Mouse (Mus musculus): Measurements from ENCODE around the gene Gypa. TPM values are rescaled to one million over a fixed set of nuclear protein-coding genes. Genes with fewer than 3 reads are reported as not detected.

The Gypa gene
- total and polyA plus RNA-seq, 3 experiments = 15.9 to 19.8 TPM; not detected in 1

DNA sequence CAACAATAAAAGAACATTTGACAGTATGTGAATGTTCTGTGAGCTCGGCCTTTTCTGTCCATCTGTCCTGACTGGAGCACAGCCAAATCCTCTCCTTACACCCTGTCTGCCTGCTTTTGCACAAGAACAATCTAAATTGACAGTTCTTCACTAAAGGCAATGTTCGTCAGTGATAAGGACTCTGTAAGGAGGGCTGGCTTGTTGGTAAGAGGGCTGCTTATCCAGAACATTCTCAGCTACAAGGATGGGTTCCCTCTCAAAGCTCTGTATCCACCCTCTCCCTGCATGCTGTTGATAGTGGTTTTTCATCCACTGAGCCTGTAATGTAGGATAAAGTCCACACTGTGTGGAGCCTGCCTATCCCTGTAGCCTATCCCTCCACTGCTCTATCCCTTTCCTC lies 6.7 kb downstream of the Gypa start (continued):
- TF ChIP-seq NRF1 (IDR thresholded peaks at IDR 0.05; ENCODE audit: insufficient read depth, low read depth, low read length, poor library complexity, severe bottlenecking) (no peak), SIN3A (IDR thresholded peaks at IDR 0.05; ENCODE audit: low read length) (0 out of 2 replicates have a peak, but pooled peaks have one; percentile 34), CTCF (IDR thresholded peaks at IDR 0.05 in 2 of 3, conservative IDR thresholded peaks at IDR 0.05 in 1 of 3; ENCODE audit: control insufficient read depth in 1 of 3, insufficient read depth in 1 of 3, low read depth in 2 of 3, low read length in 3 of 3, poor library complexity in 1 of 3, severe bottlenecking in 1 of 3) (no peak), MAX (IDR thresholded peaks at IDR 0.05; ENCODE audit: low read length) (no peak)

DNA sequence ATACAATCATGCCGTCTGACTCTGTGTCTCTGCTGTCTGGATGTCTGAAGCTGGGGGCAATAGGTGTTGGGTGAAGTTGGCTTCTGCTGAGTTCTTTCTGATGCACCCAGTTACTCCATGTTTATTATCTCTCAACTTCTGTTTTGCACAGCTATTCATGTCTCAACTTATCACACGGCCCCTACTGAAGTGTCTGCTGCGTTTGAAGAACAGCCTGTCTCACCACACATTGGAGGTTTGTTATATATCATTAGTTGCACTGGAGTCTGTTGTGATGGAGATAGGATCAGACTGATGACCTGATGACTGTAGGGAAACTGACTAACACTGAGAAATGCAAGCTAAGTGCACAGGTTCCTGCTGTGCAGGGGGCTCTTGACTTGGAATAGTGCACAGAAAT lies 7.2 kb downstream of the Gypa start:
- no peak for TF ChIP-seq CTCF (IDR thresholded peaks at IDR 0.05 in 2 of 3, conservative IDR thresholded peaks at IDR 0.05 in 1 of 3; ENCODE audit: control insufficient read depth in 1 of 3, insufficient read depth in 1 of 3, low read depth in 2 of 3, low read length in 3 of 3, poor library complexity in 1 of 3, severe bottlenecking in 1 of 3)
- TF ChIP-seq SMC3 (IDR thresholded peaks at IDR 0.05; ENCODE audit: low read depth, low read length) = no peak
- 0 out of 2 replicates have a peak, but pooled peaks have one; percentile 17 for TF ChIP-seq BHLHE40 (IDR thresholded peaks at IDR 0.05; ENCODE audit: borderline replicate concordance, low read depth, low read length)
- no peak for TF ChIP-seq HCFC1 (IDR thresholded peaks at IDR 0.05; ENCODE audit: low read depth, low read length)
- TF ChIP-seq MAX (IDR thresholded peaks at IDR 0.05; ENCODE audit: low read length) = 0 out of 2 replicates have a peak, but pooled peaks have one; percentile 21
- TF ChIP-seq EP300 (IDR thresholded peaks at IDR 0.05; ENCODE audit: low read depth in 1 of 2, low read length in 2 of 2) = peak; percentile 49 to 72; a peak in 3 of 4 replicates
- no peak for TF ChIP-seq GABPA (IDR thresholded peaks at IDR 0.05; ENCODE audit: low read depth, low read length)
- TF ChIP-seq NRF1 (IDR thresholded peaks at IDR 0.05; ENCODE audit: insufficient read depth, low read depth, low read length, poor library complexity, severe bottlenecking) = no peak
- TF ChIP-seq SIN3A (IDR thresholded peaks at IDR 0.05; ENCODE audit: low read length) = 0 out of 2 replicates have a peak, but pooled peaks have one; percentile 4
- TF ChIP-seq GATA1 (IDR thresholded peaks at IDR 0.05; ENCODE audit: low read depth, low read length) = peak; percentile 62
- TF ChIP-seq ETS1 (IDR thresholded peaks at IDR 0.05; ENCODE audit: low read depth, low read length) = peak; percentile 76
- TF ChIP-seq TCF12 (IDR thresholded peaks at IDR 0.05; ENCODE audit: low read depth, low read length) = peak; percentile 82
- no peak for TF ChIP-seq MEF2A (IDR thresholded peaks at IDR 0.05; ENCODE audit: extremely low read depth, insufficient replicate concordance, low read depth, low read length, poor library complexity, severe bottlenecking)
- peak; percentile 56; the same call in 1 of the 2 replicates for TF ChIP-seq ZKSCAN1 (IDR thresholded peaks at IDR 0.05; ENCODE audit: low read depth, low read length)
- peaks cover 24 to 33% of the 10 kb centered on the region in 2 experiments for H3K4me1 ChIP-seq (ENCODE audit: control insufficient read depth in 1 of 2, insufficient read depth in 2 of 2, low read length in 2 of 2)
- no peaks in the 10 kb centered on the region for H3K27me3 ChIP-seq (ENCODE audit: control insufficient read depth in 1 of 2, insufficient read depth in 2 of 2, low read length in 2 of 2)
- peaks cover 0 to 52% of the 10 kb centered on the region in 2 experiments; a peak in 3 of 4 replicates for H3K36me3 ChIP-seq (ENCODE audit: control insufficient read depth in 1 of 2, insufficient read depth in 2 of 2, low read length in 2 of 2)
- peak; percentile 71 for DNase-seq (ENCODE audit: low read depth, low spot score)
- no peaks in the 10 kb centered on the region for H3K79me2 ChIP-seq (ENCODE audit: control insufficient read depth, insufficient read depth, low read length, poor library complexity)
- no peak overlapping the region for H3K4me3 ChIP-seq (ENCODE audit: control insufficient read depth in 1 of 2, insufficient read depth in 1 of 2, low read depth in 2 of 2, low read length in 2 of 2)
- H3K27ac ChIP-seq (ENCODE audit: control insufficient read depth, low read depth, low read length) = peak overlapping the region; percentile 88
- H3K9ac ChIP-seq (ENCODE audit: control insufficient read depth, low read depth, low read length, poor library complexity, severe bottlenecking) = no peak overlapping the region
- no peaks in the 10 kb centered on the region for H3K9me3 ChIP-seq (replicated peaks; ENCODE audit: insufficient read depth, low read length)

DNA sequence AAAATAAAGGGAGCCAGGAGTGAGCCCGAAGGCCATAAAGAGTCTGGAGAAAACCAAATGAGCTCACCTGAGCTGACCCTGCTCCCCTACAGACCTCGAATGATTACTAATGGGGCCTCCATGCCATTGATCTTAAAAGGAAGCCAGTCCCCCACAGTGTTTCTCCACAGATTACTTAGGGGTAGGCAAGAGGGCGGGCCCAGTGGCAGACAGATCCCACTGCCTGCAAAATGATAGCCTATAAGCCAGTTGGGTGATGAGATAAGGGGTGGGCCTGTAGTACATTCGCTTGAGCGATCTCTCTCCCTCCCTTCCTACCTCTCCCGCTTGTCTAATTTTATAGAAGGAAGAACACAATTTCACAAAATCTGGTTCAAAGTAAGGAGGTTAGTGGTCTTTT lies 7.7 kb downstream of the Gypa start:
- Histone ChIP-seq H3K27me3 (ENCODE audit: control insufficient read depth in 1 of 2, insufficient read depth in 2 of 2, low read length in 2 of 2) (no peaks in the 10 kb centered on the region), H3K9ac (ENCODE audit: control insufficient read depth, low read depth, low read length, poor library complexity, severe bottlenecking) (no peak overlapping the region), H3K4me1 (ENCODE audit: control insufficient read depth in 1 of 2, insufficient read depth in 2 of 2, low read length in 2 of 2) (peaks cover 23 to 29% of the 10 kb centered on the region in 2 experiments), H3K4me3 (ENCODE audit: control insufficient read depth in 1 of 2, insufficient read depth in 1 of 2, low read depth in 2 of 2, low read length in 2 of 2) (no peak overlapping the region), H3K9me3 (replicated peaks; ENCODE audit: insufficient read depth, low read length) (no peaks in the 10 kb centered on the region), H3K36me3 (ENCODE audit: control insufficient read depth in 1 of 2, insufficient read depth in 2 of 2, low read length in 2 of 2) (peaks cover 2 to 47% of the 10 kb centered on the region in 2 experiments; a peak in 3 of 4 replicates), H3K79me2 (ENCODE audit: control insufficient read depth, insufficient read depth, low read length, poor library complexity) (no peaks in the 10 kb centered on the region), H3K27ac (ENCODE audit: control insufficient read depth, low read depth, low read length) (peak overlapping the region; percentile 88)
- TF ChIP-seq SMC3 (IDR thresholded peaks at IDR 0.05; ENCODE audit: low read depth, low read length) = no peak
- TF ChIP-seq EP300 (IDR thresholded peaks at IDR 0.05; ENCODE audit: low read depth in 1 of 2, low read length in 2 of 2) = peak in 1 of 2 experiments; percentile 83; a peak in 2 of 4 replicates
- TF ChIP-seq RCOR1 (IDR thresholded peaks at IDR 0.05; ENCODE audit: low read depth, low read length) = peak; percentile 20; the same call in 1 of the 2 replicates
- TF ChIP-seq TCF12 (IDR thresholded peaks at IDR 0.05; ENCODE audit: low read depth, low read length) = peak; percentile 77
- no peak for TF ChIP-seq HCFC1 (IDR thresholded peaks at IDR 0.05; ENCODE audit: low read depth, low read length)
- 0 out of 2 replicates have a peak, but pooled peaks have one; percentile 10 for TF ChIP-seq SIN3A (IDR thresholded peaks at IDR 0.05; ENCODE audit: low read length)
- TF ChIP-seq GATA1 (IDR thresholded peaks at IDR 0.05; ENCODE audit: low read depth, low read length) = peak; percentile 68
- peak; percentile 70 for TF ChIP-seq TAL1 (IDR thresholded peaks at IDR 0.05; ENCODE audit: low read length)
- DNase-seq (ENCODE audit: low read depth, low spot score) = peak; percentile 78
